Mouse (Mus musculus) embryo, embryonic 11 days (tissue): ENCODE measurements around the gene Vps33a.
"Not testable (repeated sequence)": the region's sequence is repeated elsewhere in the genome, so short reads cannot be mapped to it uniquely, and the experiment has no call there.

Experiments
- DNase-seq: peaks from one replicate; pipeline ENCODE4 v3.0.0-alpha.2; 2015

Gene Vps33a

GRCm38 (mm10) chr5:123523692-123524392 is 49.0 kb downstream of the Vps33a start, which contains the start of gene Diablo:
Diablo (minus strand) TSS chr5:123524176.
- peak; percentile 100 for DNase-seq

GRCm38 (mm10) chr5:123522166-123522565 is 50.7 kb downstream of the Vps33a start:
- DNase-seq, result no peak

- DNase-seq, result no peak
Observed at GRCm38 (mm10) chr5:123521621-123522020, 51.2 kb downstream of the Vps33a start.

GRCm38 (mm10) chr5:123520666-123521065 is 52.2 kb downstream of the Vps33a start:
- DNase-seq, result no peak

GRCm38 (mm10) chr5:123514871-123515270 is 58.0 kb downstream of the Vps33a start:
- DNase-seq, result no peak

GRCm38 (mm10) chr5:123512102-123512501 is 60.7 kb downstream of the Vps33a start:
- DNase-seq, result no peak

- not testable (repeated sequence) for DNase-seq
Observed at GRCm38 (mm10) chr5:123511426-123511825, 61.4 kb downstream of the Vps33a start.

- DNase-seq, result no peak
Observed at GRCm38 (mm10) chr5:123510160-123510559, 62.7 kb downstream of the Vps33a start, which contains the start of gene B3gnt4. B3gnt4 (plus strand) TSS chr5:123510460.

- DNase-seq, result peak; percentile 41
Observed at GRCm38 (mm10) chr5:123508921-123509320, 63.9 kb downstream of the Vps33a start.

GRCm38 (mm10) chr5:123507936-123508723 is 64.7 kb downstream of the Vps33a start:
- DNase-seq, result peak; percentile 96

- no peak for DNase-seq
Observed at GRCm38 (mm10) chr5:123501973-123502372, 70.9 kb downstream of the Vps33a start.

- DNase-seq, result peak; percentile 20
Observed at GRCm38 (mm10) chr5:123499717-123500116, 73.1 kb downstream of the Vps33a start.

- peak; percentile 31 for DNase-seq
Observed at GRCm38 (mm10) chr5:123489935-123490334, 82.9 kb downstream of the Vps33a start.

GRCm38 (mm10) chr5:123489112-123489785 is 83.6 kb downstream of the Vps33a start, which contains the start of the genes Lrrc43 and Il31:
Lrrc43 (plus strand) TSS chr5:123489305.
Il31 (minus strand) TSS chr5:123489489.
- DNase-seq, result peak; percentile 77

- DNase-seq, result no peak
Observed at GRCm38 (mm10) chr5:123487659-123488395, 85.0 kb downstream of the Vps33a start.
